Mouse (Mus musculus) gastrocnemius, postnatal 36 days (tissue): ENCODE results near the gene Gpc5. TPM values are rescaled to one million over a fixed set of nuclear protein-coding genes. Genes with fewer than 3 reads are reported as not detected.

Source experiments
- DNase-seq, 2 experiments: peaks; one replicate each; pipeline ENCODE4 v3.0.0; 2022
- intact Hi-C: fragments of 180-260 bp; cut with DNase I; formaldehyde crosslinking; loops from one replicate; pipeline ENCODE4 v1.15.1; 2025
- total RNA-seq, 2 experiments: library from RNA; stranded (reverse); gene quantifications; 2 replicates each; pipeline ENCODE4 v1.2.3; 2021

The Gpc5 gene
- total RNA-seq, 2 experiments from 2014 or later, result not detected

GRCm38 (mm10) chr14:115475234-115475633 lies 383.2 kb downstream of the Gpc5 start:
- DNase-seq, result no peak
- intact Hi-C loops, result no loop called here

GRCm38 (mm10) chr14:115477360-115477759 lies 385.3 kb downstream of the Gpc5 start:
- DNase-seq, result no peak

GRCm38 (mm10) chr14:115485090-115485489 lies 393.1 kb downstream of the Gpc5 start:
- DNase-seq, result no peak
- intact Hi-C loops, result no loop called here

More at GRCm38 (mm10) chr14:115477360-115477759, 385.3 kb downstream of the Gpc5 start:
- intact Hi-C loops, result no loop called here

GRCm38 (mm10) chr14:115500794-115501193 lies 408.8 kb downstream of the Gpc5 start:
- DNase-seq, result no peak
- intact Hi-C loops, result no loop called here

GRCm38 (mm10) chr14:115546516-115547282 lies 454.7 kb downstream of the Gpc5 start:
- no peak for DNase-seq
- intact Hi-C loops, result no loop called here

GRCm38 (mm10) chr14:115551996-115552395 lies 460.0 kb downstream of the Gpc5 start:
- intact Hi-C loops, result no loop called here
- DNase-seq, result no peak

- no peak for DNase-seq
- intact Hi-C loops, result no loop called here
Measured at GRCm38 (mm10) chr14:115580466-115581255, 488.6 kb downstream of the Gpc5 start.

- intact Hi-C loops, result no loop called here
- DNase-seq, result no peak
Measured at GRCm38 (mm10) chr14:115581256-115581633, 489.2 kb downstream of the Gpc5 start.

- DNase-seq, result no peak
- intact Hi-C loops, result no loop called here
Measured at GRCm38 (mm10) chr14:115600259-115601029, 508.4 kb downstream of the Gpc5 start.

- intact Hi-C loops, result no loop called here
- no peak for DNase-seq
Measured at GRCm38 (mm10) chr14:115614154-115614553, 522.1 kb downstream of the Gpc5 start.

GRCm38 (mm10) chr14:115616305-115616704 lies 524.3 kb downstream of the Gpc5 start:
- intact Hi-C loops, result no loop called here
- DNase-seq, result no peak

GRCm38 (mm10) chr14:115616846-115617245 lies 524.8 kb downstream of the Gpc5 start:
- no peak for DNase-seq
- intact Hi-C loops, result no loop called here

GRCm38 (mm10) chr14:115620473-115620872 lies 528.5 kb downstream of the Gpc5 start:
- no peak for DNase-seq
- intact Hi-C loops, result no loop called here

- DNase-seq, result no peak
- intact Hi-C loops, result no loop called here
Measured at GRCm38 (mm10) chr14:115631160-115631898, 539.3 kb downstream of the Gpc5 start.

- intact Hi-C loops, result no loop called here
- no peak for DNase-seq
Measured at GRCm38 (mm10) chr14:115633311-115633710, 541.3 kb downstream of the Gpc5 start.

- intact Hi-C loops, result no loop called here
- DNase-seq, result no peak
Measured at GRCm38 (mm10) chr14:115679875-115680274, 587.9 kb downstream of the Gpc5 start.

- intact Hi-C loops, result no loop called here
- DNase-seq, result no peak
Measured at GRCm38 (mm10) chr14:115746013-115746412, 654.0 kb downstream of the Gpc5 start.

GRCm38 (mm10) chr14:115760241-115760640 lies 668.2 kb downstream of the Gpc5 start:
- no peak for DNase-seq
- intact Hi-C loops, result no loop called here

- no peak for DNase-seq
- intact Hi-C loops, result no loop called here
Measured at GRCm38 (mm10) chr14:115779382-115780177, 687.6 kb downstream of the Gpc5 start.

GRCm38 (mm10) chr14:115804751-115805150 lies 712.7 kb downstream of the Gpc5 start:
- intact Hi-C loops, result no loop called here
- no peak for DNase-seq
